Mouse (Mus musculus): Measurements from ENCODE around the gene Gng12. TPM values are rescaled to one million over a fixed set of nuclear protein-coding genes. Genes with fewer than 3 reads are reported as not detected.

Gng12 gene
- total and polyA plus RNA-seq, 2 experiments from 2014 or later = 27.8 to 52.0 TPM

DNA sequence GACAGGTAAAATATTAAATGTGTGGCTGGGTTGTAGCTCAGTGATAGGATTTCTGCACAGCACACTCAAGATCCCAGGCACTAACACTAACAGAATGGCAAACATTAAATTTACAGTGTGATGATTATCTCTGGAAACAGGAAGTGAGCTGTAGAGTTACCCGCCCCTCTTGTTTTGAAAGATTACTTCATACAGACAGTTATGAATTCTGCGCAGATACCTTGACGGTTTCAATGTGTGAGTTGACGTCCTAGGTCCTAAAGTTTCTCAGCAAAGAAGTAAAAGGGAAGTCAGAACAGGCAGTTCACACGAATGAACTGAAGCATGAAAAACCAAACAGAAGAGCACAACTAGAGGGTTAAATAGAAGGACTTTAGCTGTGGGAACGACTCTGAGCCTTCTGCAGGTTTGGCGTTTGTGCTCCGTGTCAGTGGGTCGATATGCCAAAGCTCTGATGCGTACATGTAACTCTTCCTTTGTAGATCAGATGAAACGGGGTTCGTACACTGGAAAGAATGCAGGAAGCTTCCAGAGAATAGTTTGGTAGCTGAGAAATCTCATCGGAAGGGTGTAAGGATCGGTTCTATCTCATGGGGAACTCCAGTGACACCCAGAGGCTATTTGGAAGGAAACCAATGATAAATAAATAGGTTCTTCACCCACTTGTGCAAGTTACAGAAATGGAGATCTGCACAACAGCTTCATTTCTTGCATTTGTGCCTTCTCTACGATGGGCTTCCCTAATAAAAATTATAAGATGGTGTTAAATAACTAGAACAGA is 160.1 kb downstream of the Gng12 start:
- 79% methylated on average over 15 of the region's 15 CpGs for WGBS
- no peak for ATAC-seq
- H3K9me3 ChIP-seq (ENCODE audit: low read length) = no peaks in the 10 kb centered on the region

GRCm38 (mm10) chr6:67056889-67057564 is 160.8 kb downstream of the Gng12 start:
- H3K9me3 ChIP-seq (ENCODE audit: low read length) = no peaks in the 10 kb centered on the region
- ATAC-seq = no peak
- TF ChIP-seq CTCF (IDR thresholded peaks at IDR 0.05; ENCODE audit: low read depth) = no peak
- 87% methylated on average over 3 of the region's 3 CpGs for WGBS
- H3K4me1 ChIP-seq (ENCODE audit: insufficient read depth) = no peaks in the 10 kb centered on the region
- DNase-seq = peak; percentile 29
- no peak overlapping the region for H3K4me3 ChIP-seq (ENCODE audit: low read depth, low read length)
- H3K4me2 ChIP-seq (ENCODE audit: low read depth) = no peak overlapping the region
- H3K27me3 ChIP-seq (ENCODE audit: insufficient read depth, low read length) = no peaks in the 10 kb centered on the region
- H3K27ac ChIP-seq (ENCODE audit: low read depth, low read length) = no peak overlapping the region
- no peaks in the 10 kb centered on the region for H3K36me3 ChIP-seq (ENCODE audit: insufficient read depth)
- no peak overlapping the region for H3K9ac ChIP-seq

More for the DNA sequence above, 160.1 kb downstream of the Gng12 start:
- Histone ChIP-seq H3K4me1 (ENCODE audit: insufficient read depth) (no peaks in the 10 kb centered on the region), H3K27ac (ENCODE audit: low read depth, low read length) (no peak overlapping the region), H3K27me3 (ENCODE audit: insufficient read depth, low read length) (no peaks in the 10 kb centered on the region), H3K4me2 (ENCODE audit: low read depth) (no peak overlapping the region), H3K36me3 (ENCODE audit: insufficient read depth) (no peaks in the 10 kb centered on the region), H3K4me3 (ENCODE audit: low read depth, low read length) (no peak overlapping the region), H3K9ac (no peak overlapping the region)
- no peak for TF ChIP-seq CTCF (IDR thresholded peaks at IDR 0.05; ENCODE audit: low read depth)
- no peak for DNase-seq

DNA sequence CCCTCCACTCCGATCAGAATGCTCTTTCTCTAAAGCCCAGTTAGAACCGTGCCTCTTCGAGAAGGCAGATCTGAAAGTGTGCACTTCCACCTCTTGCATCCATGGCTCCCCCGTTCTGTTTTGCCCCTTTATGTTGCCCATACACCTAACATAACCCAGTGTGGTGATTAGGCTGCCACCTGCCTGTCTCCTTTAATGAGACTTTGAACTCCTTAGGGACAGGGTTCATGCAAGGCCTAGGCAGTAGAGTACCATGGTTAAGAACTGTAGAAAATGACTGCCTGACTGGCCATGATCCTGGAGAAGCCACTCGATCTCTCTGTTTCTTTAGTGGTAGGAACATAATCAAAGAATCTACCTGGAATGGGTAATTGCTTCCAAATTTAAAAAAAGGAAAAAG is 161.4 kb downstream of the Gng12 start:
- Histone ChIP-seq H3K4me1 (ENCODE audit: insufficient read depth) (no peaks in the 10 kb centered on the region), H3K27me3 (ENCODE audit: insufficient read depth, low read length) (no peaks in the 10 kb centered on the region), H3K27ac (ENCODE audit: low read depth, low read length) (no peak overlapping the region), H3K4me3 (ENCODE audit: low read depth, low read length) (no peak overlapping the region), H3K9ac (no peak overlapping the region), H3K4me2 (ENCODE audit: low read depth) (no peak overlapping the region), H3K9me3 (ENCODE audit: low read length) (no peaks in the 10 kb centered on the region), H3K36me3 (ENCODE audit: insufficient read depth) (no peaks in the 10 kb centered on the region)
- WGBS = 78% methylated on average over 5 of the region's 5 CpGs
- no peak for TF ChIP-seq CTCF (IDR thresholded peaks at IDR 0.05; ENCODE audit: low read depth)
- ATAC-seq = no peak
- DNase-seq = no peak

GRCm38 (mm10) chr6:67057991-67058696 is 161.9 kb downstream of the Gng12 start:
- DNase-seq (no peak), ATAC-seq (no peak)
- no peak overlapping the region for H3K27ac ChIP-seq (ENCODE audit: low read depth, low read length)
- no peak overlapping the region for H3K9ac ChIP-seq
- H3K4me3 ChIP-seq (ENCODE audit: low read depth, low read length) = no peak overlapping the region
- H3K9me3 ChIP-seq (ENCODE audit: low read length) = no peaks in the 10 kb centered on the region
- H3K36me3 ChIP-seq (ENCODE audit: insufficient read depth) = no peaks in the 10 kb centered on the region
- H3K27me3 ChIP-seq (ENCODE audit: insufficient read depth, low read length) = no peaks in the 10 kb centered on the region
- no peak for TF ChIP-seq CTCF (IDR thresholded peaks at IDR 0.05; ENCODE audit: low read depth)
- 92% methylated on average over 7 of the region's 7 CpGs for WGBS
- H3K4me2 ChIP-seq (ENCODE audit: low read depth) = no peak overlapping the region
- H3K4me1 ChIP-seq (ENCODE audit: insufficient read depth) = no peaks in the 10 kb centered on the region

DNA sequence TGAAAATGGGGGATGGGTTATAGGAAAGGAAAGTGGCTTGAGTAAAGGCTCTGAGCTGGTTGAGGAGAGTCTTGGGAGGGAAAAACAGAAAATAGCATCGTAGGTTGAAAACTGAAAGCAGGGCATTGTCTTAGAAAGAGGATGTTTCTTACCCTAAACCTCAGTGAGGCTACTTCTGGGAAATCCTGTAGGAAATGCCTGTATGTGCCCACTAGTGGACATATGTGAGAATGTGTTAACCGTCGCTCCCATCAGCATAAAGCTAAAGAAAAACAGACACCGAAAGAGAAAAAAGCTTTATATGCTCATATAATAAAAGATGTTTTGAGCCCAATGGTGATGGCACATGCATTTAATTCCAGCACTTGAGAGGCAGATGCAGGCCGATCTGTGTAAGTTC is 163.9 kb downstream of the Gng12 start:
- no peak overlapping the region for H3K9ac ChIP-seq
- no peak overlapping the region for H3K4me2 ChIP-seq (ENCODE audit: low read depth)
- H3K36me3 ChIP-seq (ENCODE audit: insufficient read depth) = no peaks in the 10 kb centered on the region
- ATAC-seq (no peak), DNase-seq (no peak)
- H3K9me3 ChIP-seq (ENCODE audit: low read length) = no peaks in the 10 kb centered on the region
- no peak for TF ChIP-seq CTCF (IDR thresholded peaks at IDR 0.05; ENCODE audit: low read depth)
- no peak overlapping the region for H3K27ac ChIP-seq (ENCODE audit: low read depth, low read length)
- no peaks in the 10 kb centered on the region for H3K27me3 ChIP-seq (ENCODE audit: insufficient read depth, low read length)
- no peaks in the 10 kb centered on the region for H3K4me1 ChIP-seq (ENCODE audit: insufficient read depth)
- 85% methylated on average over 5 of the region's 5 CpGs for WGBS
- H3K4me3 ChIP-seq (ENCODE audit: low read depth, low read length) = no peak overlapping the region

DNA sequence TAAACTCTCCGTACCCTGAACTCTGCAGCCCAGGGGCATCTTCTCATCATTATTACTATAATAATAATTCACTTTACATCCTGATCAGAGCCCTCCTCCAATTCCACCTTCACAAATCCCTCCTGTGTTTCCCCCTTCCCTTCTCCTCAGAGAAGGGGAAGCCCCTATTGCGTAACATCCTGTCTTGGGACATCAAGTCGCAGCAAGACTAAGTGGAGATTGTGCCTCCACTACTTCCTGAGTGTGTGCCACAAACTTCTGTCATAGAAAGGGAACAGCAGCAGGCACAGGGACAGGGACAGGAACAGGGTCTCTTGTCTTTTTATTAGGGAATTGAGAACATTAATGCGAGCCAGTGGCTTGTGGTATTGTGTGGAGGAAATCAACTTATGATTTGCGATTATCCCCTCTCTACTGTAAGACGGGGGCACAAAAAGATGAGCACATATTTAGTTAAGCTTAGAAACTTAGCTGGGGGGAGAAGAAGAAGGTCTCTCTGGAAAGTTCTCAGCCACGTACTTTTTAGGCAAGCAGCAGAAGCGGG is 173.1 kb downstream of the Gng12 start:
- Histone ChIP-seq H3K4me1 (ENCODE audit: insufficient read depth) (no peaks in the 10 kb centered on the region), H3K4me3 (ENCODE audit: low read depth, low read length) (no peak overlapping the region), H3K36me3 (ENCODE audit: insufficient read depth) (no peaks in the 10 kb centered on the region), H3K27me3 (ENCODE audit: insufficient read depth, low read length) (no peaks in the 10 kb centered on the region), H3K27ac (ENCODE audit: low read depth, low read length) (no peak overlapping the region), H3K4me2 (ENCODE audit: low read depth) (no peak overlapping the region), H3K9me3 (ENCODE audit: low read length) (no peaks in the 10 kb centered on the region), H3K9ac (no peak overlapping the region)
- DNase-seq (no peak), ATAC-seq (no peak)
- WGBS = 91% methylated on average over 8 of the region's 8 CpGs
- no peak for TF ChIP-seq CTCF (IDR thresholded peaks at IDR 0.05; ENCODE audit: low read depth)
